Mouse (Mus musculus): ENCODE data around the gene Parp12. TPM values are rescaled to one million over a fixed set of nuclear protein-coding genes. Genes with fewer than 3 reads are reported as not detected.

Parp12 gene
- 18.9 and 21.1 TPM in 2 replicates for polyA plus RNA-seq (2015; fragmentation: Nextera tagmentation; extraction: Ambion mirVana)

DNA sequence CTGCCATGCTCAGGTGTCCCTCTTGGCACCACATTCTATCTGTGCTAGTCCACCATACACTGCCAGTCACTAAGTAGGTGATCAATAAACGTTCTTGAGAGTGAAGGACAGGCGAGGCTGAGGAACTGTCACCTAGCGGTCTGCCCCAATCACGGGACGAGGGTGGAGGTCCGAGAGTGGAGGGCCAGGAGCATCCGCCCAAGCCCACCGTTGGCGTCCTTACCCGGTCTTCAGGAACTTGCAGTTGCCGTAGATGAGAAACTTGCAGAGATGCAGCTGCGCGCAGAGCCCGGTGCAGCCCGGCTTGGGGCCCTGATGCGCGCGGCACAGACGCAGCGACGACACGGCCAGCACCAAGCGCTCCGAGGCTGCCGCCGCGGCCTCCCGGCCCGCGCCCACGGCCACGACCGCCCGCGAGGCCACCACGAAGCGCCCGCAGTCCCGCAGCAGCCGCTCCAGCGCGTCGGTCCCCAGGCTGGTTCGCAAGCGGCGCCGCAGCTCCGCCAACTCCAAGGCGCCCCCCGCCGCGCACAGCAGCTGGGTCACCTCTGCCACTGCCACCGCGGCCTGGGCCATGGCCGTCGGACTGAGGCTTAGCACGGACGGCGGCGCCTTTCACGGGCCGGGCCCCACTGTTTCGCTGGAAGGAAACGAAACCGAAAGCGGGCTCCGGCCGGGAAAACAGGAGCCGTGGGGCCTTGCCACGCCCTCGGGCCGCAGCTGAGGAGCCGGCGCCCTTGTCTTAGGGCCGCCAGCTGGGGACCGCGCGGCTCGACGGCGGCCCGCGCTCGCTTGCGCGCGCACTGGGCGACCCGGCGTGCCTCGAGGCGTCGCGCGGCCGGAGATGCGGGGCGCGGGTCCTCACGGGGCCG, at the start of gene Parp12:
Parp12 (minus strand) TSS at position 766 of the 872 bp plus-strand sequence.
- Histone ChIP-seq H3K4me2 (replicated peaks; ENCODE audit: low read depth) (peak within 1 kb of the TSS; percentile 66), H3K27me3 (replicated peaks; ENCODE audit: control insufficient read depth, insufficient read depth, low read length) (no peaks in the 10 kb centered on the region), H3K36me3 (ENCODE audit: control insufficient read depth, insufficient read depth) (0 out of 2 replicates have a peak, but pooled peaks cover 12% of the 10 kb centered on the region), H3K4me3 (ENCODE audit: low read depth, low read length) (peak within 1 kb of the TSS; percentile 81), H3K9me3 (ENCODE audit: control insufficient read depth) (no peaks in the 10 kb centered on the region), H3K4me1 (replicated peaks; ENCODE audit: control insufficient read depth, insufficient read depth, low read length) (0 out of 2 replicates have a peak, but pooled peaks cover 8% of the 10 kb centered on the region), H3K27ac (ENCODE audit: low read depth, low read length) (peak within 1 kb of the TSS; percentile 86), H3K9ac (ENCODE audit: low read depth, low read length) (peak within 1 kb of the TSS; percentile 95)
- WGBS, result 2% methylated on average over 99 of the region's 101 CpGs
- no peak for TF ChIP-seq CTCF (IDR thresholded peaks at IDR 0.05; ENCODE audit: low read depth)
- ATAC-seq, result peak; percentile 87

DNA sequence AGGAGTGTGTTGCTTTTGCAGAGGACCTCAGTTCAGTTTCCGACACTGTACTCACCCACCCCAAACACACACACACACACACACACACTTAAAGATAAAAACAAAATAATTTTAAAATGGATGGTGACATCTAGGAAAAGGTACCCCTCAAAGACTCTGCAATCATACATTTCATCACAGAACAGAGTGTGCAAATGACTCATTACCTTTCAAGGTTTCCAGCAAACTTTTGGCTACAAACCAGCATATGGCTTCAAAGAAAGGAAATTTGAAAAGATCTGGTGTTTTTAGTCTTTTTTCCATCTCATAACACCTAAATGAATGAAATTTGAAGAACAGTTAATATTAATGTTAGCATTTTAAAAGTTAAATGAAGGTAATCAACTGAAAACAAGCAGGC, 46.7 kb upstream of the Parp12 start:
- no peak for TF ChIP-seq CTCF (IDR thresholded peaks at IDR 0.05; ENCODE audit: low read depth)
- Histone ChIP-seq H3K27me3 (replicated peaks; ENCODE audit: control insufficient read depth, insufficient read depth, low read length) (no peaks in the 10 kb centered on the region), H3K36me3 (ENCODE audit: control insufficient read depth, insufficient read depth) (peaks cover 18% of the 10 kb centered on the region), H3K4me1 (replicated peaks; ENCODE audit: control insufficient read depth, insufficient read depth, low read length) (no peaks in the 10 kb centered on the region), H3K9ac (ENCODE audit: low read depth, low read length) (no peak overlapping the region), H3K4me2 (replicated peaks; ENCODE audit: low read depth) (no peak overlapping the region), H3K4me3 (ENCODE audit: low read depth, low read length) (no peak overlapping the region), H3K27ac (ENCODE audit: low read depth, low read length) (no peak overlapping the region), H3K9me3 (ENCODE audit: control insufficient read depth) (no peaks in the 10 kb centered on the region)
- WGBS, result 90% methylated on average over 1 of the region's 1 CpGs
- ATAC-seq, result no peak

DNA sequence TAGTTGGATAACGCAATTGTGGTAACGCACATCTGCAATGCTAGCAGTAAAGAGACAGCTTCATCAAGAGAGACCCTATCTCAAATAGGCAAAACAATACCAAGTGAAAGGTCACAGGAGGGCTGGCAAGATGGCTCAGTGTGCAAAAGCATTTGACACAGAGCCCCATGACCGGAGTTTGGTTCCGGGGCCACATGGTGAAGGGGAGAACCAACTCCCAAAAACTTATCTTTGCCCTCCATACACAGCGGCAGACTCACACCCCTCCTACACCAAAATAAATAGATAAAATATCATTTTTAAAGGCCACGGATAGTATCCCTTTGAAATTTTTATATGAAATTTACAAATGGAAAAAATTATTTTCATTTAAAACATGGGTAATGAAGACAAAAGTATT, 43.8 kb upstream of the Parp12 start:
- Histone ChIP-seq H3K36me3 (ENCODE audit: control insufficient read depth, insufficient read depth) (peaks cover 14% of the 10 kb centered on the region), H3K27me3 (replicated peaks; ENCODE audit: control insufficient read depth, insufficient read depth, low read length) (no peaks in the 10 kb centered on the region), H3K9ac (ENCODE audit: low read depth, low read length) (no peak overlapping the region), H3K9me3 (ENCODE audit: control insufficient read depth) (no peaks in the 10 kb centered on the region), H3K4me2 (replicated peaks; ENCODE audit: low read depth) (no peak overlapping the region), H3K4me1 (replicated peaks; ENCODE audit: control insufficient read depth, insufficient read depth, low read length) (no peaks in the 10 kb centered on the region), H3K4me3 (ENCODE audit: low read depth, low read length) (no peak overlapping the region), H3K27ac (ENCODE audit: low read depth, low read length) (no peak overlapping the region)
- no peak for TF ChIP-seq CTCF (IDR thresholded peaks at IDR 0.05; ENCODE audit: low read depth)
- ATAC-seq, result no peak
- 92% methylated on average over 6 of the region's 6 CpGs for WGBS

DNA sequence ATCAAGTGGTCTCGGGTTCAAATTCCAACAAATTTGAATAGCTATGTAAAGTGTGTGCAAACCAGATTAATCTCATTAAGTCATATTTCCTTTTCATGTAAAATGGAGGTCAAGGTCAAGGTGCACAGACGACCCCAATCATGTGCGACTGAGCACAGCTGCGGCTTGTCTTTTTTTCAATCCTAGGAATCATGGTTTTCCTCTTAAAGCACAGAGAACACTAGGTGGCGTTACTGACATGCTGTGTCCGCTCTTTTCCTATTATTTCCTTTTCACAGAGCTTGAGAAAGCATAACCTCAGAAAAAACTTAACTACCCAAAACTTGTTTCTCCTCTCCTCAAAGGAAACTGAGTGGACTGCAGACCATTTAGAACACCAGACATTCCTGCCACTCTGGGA, 27.9 kb upstream of the Parp12 start:
- no peaks in the 10 kb centered on the region for H3K9me3 ChIP-seq (ENCODE audit: control insufficient read depth)
- TF ChIP-seq CTCF (IDR thresholded peaks at IDR 0.05; ENCODE audit: low read depth), result peak; percentile 68
- WGBS, result 59% methylated on average over 6 of the region's 6 CpGs
- no peak overlapping the region for H3K9ac ChIP-seq (ENCODE audit: low read depth, low read length)
- H3K4me2 ChIP-seq (replicated peaks; ENCODE audit: low read depth), result no peak overlapping the region
- no peak overlapping the region for H3K27ac ChIP-seq (ENCODE audit: low read depth, low read length)
- H3K4me1 ChIP-seq (replicated peaks; ENCODE audit: control insufficient read depth, insufficient read depth, low read length), result no peaks in the 10 kb centered on the region
- no peaks in the 10 kb centered on the region for H3K27me3 ChIP-seq (replicated peaks; ENCODE audit: control insufficient read depth, insufficient read depth, low read length)
- H3K4me3 ChIP-seq (ENCODE audit: low read depth, low read length), result no peak overlapping the region
- no peak for ATAC-seq
- peaks cover 58% of the 10 kb centered on the region for H3K36me3 ChIP-seq (ENCODE audit: control insufficient read depth, insufficient read depth)

DNA sequence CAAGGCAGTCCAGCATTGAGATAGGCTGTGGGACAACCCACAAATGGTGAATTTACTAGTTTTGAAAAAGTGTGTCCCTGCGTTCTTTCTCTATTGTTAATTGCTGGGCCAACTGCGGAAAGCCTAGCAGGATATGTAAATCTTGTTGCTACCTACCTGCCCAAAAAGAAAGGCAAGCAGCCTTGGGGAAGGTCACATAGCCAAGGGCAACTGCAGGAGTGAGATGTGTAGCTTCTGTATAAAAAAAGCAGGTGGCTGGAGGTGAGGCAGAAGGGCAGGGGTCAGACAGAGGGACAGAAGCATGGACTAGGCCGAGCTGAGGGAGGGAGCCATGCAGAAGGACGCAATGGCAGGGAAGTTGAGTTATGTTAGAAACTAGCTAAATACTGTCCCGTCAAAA, 14.4 kb upstream of the Parp12 start:
- H3K36me3 ChIP-seq (ENCODE audit: control insufficient read depth, insufficient read depth), result peaks cover 15% of the 10 kb centered on the region; the same call in 1 of the 2 replicates
- H3K27ac ChIP-seq (ENCODE audit: low read depth, low read length), result no peak overlapping the region
- H3K4me2 ChIP-seq (replicated peaks; ENCODE audit: low read depth), result no peak overlapping the region
- no peaks in the 10 kb centered on the region for H3K9me3 ChIP-seq (ENCODE audit: control insufficient read depth)
- H3K27me3 ChIP-seq (replicated peaks; ENCODE audit: control insufficient read depth, insufficient read depth, low read length), result no peaks in the 10 kb centered on the region
- H3K9ac ChIP-seq (ENCODE audit: low read depth, low read length), result no peak overlapping the region
- 80% methylated on average over 5 of the region's 5 CpGs for WGBS
- no peak overlapping the region for H3K4me3 ChIP-seq (ENCODE audit: low read depth, low read length)
- TF ChIP-seq CTCF (IDR thresholded peaks at IDR 0.05; ENCODE audit: low read depth), result no peak
- ATAC-seq, result no peak
- H3K4me1 ChIP-seq (replicated peaks; ENCODE audit: control insufficient read depth, insufficient read depth, low read length), result no peaks in the 10 kb centered on the region

DNA sequence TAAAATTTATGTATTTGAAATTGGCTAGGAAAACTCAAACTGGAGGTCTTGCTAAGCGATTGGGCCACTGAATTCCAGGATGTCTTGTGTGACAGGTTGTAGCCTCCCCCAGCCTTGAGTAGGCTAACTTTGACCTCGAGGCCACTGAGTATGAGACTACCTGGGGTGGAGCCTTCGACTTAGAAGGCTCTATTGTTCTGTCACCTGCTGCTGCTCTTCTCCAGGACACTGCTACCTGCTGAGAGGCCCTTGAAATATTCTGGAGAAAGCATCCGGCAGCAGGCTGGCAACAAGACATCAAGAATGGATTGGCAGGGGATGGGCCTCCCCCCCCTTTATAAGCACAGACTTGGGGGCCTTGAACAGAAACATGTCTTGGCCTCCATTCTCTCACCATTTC, 13.3 kb upstream of the Parp12 start:
- Histone ChIP-seq H3K36me3 (ENCODE audit: control insufficient read depth, insufficient read depth) (peaks cover 15% of the 10 kb centered on the region; the same call in 1 of the 2 replicates), H3K4me3 (ENCODE audit: low read depth, low read length) (no peak overlapping the region), H3K27me3 (replicated peaks; ENCODE audit: control insufficient read depth, insufficient read depth, low read length) (no peaks in the 10 kb centered on the region), H3K4me2 (replicated peaks; ENCODE audit: low read depth) (no peak overlapping the region), H3K27ac (ENCODE audit: low read depth, low read length) (no peak overlapping the region), H3K4me1 (replicated peaks; ENCODE audit: control insufficient read depth, insufficient read depth, low read length) (no peaks in the 10 kb centered on the region), H3K9ac (ENCODE audit: low read depth, low read length) (no peak overlapping the region), H3K9me3 (ENCODE audit: control insufficient read depth) (no peaks in the 10 kb centered on the region)
- no peak for TF ChIP-seq CTCF (IDR thresholded peaks at IDR 0.05; ENCODE audit: low read depth)
- ATAC-seq, result no peak
- 42% methylated on average over 4 of the region's 4 CpGs for WGBS

All from intestine, postnatal 0 days (tissue).